Mouse (Mus musculus): ENCODE results near the gene Actbl2. TPM values are rescaled to one million over a fixed set of nuclear protein-coding genes. Genes with fewer than 3 reads are reported as not detected.

Actbl2 gene
- total RNA-seq (2014; fragmentation: Nextera tagmentation) (not detected in 2 replicates), total RNA-seq (2017) (not detected in 2 replicates)

GRCm38 (mm10) chr13:111254713-111255112 lies at the start of gene Actbl2:
Actbl2 (plus strand) TSS chr13:111255013.
- ATAC-seq (replicated peaks; ENCODE audit: low FRiP score, low TSS enrichment, poor library complexity, severe bottlenecking): no peak

GRCm38 (mm10) chr13:111210649-111211378 lies 44.0 kb upstream of the Actbl2 start:
- no peak for ATAC-seq (replicated peaks; ENCODE audit: low FRiP score, low TSS enrichment, poor library complexity, severe bottlenecking)

GRCm38 (mm10) chr13:111228768-111229167 lies 26.0 kb upstream of the Actbl2 start:
- ATAC-seq (replicated peaks; ENCODE audit: low FRiP score, low TSS enrichment, poor library complexity, severe bottlenecking): no peak

GRCm38 (mm10) chr13:111229541-111229940 lies 25.3 kb upstream of the Actbl2 start:
- ATAC-seq (replicated peaks; ENCODE audit: low FRiP score, low TSS enrichment, poor library complexity, severe bottlenecking): no peak

- no peak for ATAC-seq (replicated peaks; ENCODE audit: low FRiP score, low TSS enrichment, poor library complexity, severe bottlenecking)
These were observed 22.4 kb upstream of the Actbl2 start for GRCm38 (mm10) chr13:111232416-111232815.

- no peak for ATAC-seq (replicated peaks; ENCODE audit: low FRiP score, low TSS enrichment, poor library complexity, severe bottlenecking)
These were observed 21.5 kb upstream of the Actbl2 start for GRCm38 (mm10) chr13:111233356-111233755.

- ATAC-seq (replicated peaks; ENCODE audit: low FRiP score, low TSS enrichment, poor library complexity, severe bottlenecking): no peak
These were observed 20.2 kb upstream of the Actbl2 start for GRCm38 (mm10) chr13:111234573-111234972.

GRCm38 (mm10) chr13:111235719-111236166 lies 19.1 kb upstream of the Actbl2 start:
- no peak for ATAC-seq (replicated peaks; ENCODE audit: low FRiP score, low TSS enrichment, poor library complexity, severe bottlenecking)

- no peak for ATAC-seq (replicated peaks; ENCODE audit: low FRiP score, low TSS enrichment, poor library complexity, severe bottlenecking)
These were observed 18.4 kb upstream of the Actbl2 start for GRCm38 (mm10) chr13:111236461-111236864.

GRCm38 (mm10) chr13:111237296-111237695 lies 17.5 kb upstream of the Actbl2 start:
- no peak for ATAC-seq (replicated peaks; ENCODE audit: low FRiP score, low TSS enrichment, poor library complexity, severe bottlenecking)

GRCm38 (mm10) chr13:111237865-111238465 lies 16.8 kb upstream of the Actbl2 start:
- peak; percentile 78 for ATAC-seq (replicated peaks; ENCODE audit: low FRiP score, low TSS enrichment, poor library complexity, severe bottlenecking)

GRCm38 (mm10) chr13:111251106-111251505 lies 3.7 kb upstream of the Actbl2 start:
- no peak for ATAC-seq (replicated peaks; ENCODE audit: low FRiP score, low TSS enrichment, poor library complexity, severe bottlenecking)

GRCm38 (mm10) chr13:111251795-111252194 lies 3.0 kb upstream of the Actbl2 start:
- ATAC-seq (replicated peaks; ENCODE audit: low FRiP score, low TSS enrichment, poor library complexity, severe bottlenecking): no peak

GRCm38 (mm10) chr13:111258016-111258415 lies 3.2 kb downstream of the Actbl2 start:
- no peak for ATAC-seq (replicated peaks; ENCODE audit: low FRiP score, low TSS enrichment, poor library complexity, severe bottlenecking)

GRCm38 (mm10) chr13:111258424-111259092 lies 3.7 kb downstream of the Actbl2 start:
- no peak for ATAC-seq (replicated peaks; ENCODE audit: low FRiP score, low TSS enrichment, poor library complexity, severe bottlenecking)

- ATAC-seq (replicated peaks; ENCODE audit: low FRiP score, low TSS enrichment, poor library complexity, severe bottlenecking): no peak
These were observed 4.3 kb downstream of the Actbl2 start for GRCm38 (mm10) chr13:111259093-111259491.

- no peak for ATAC-seq (replicated peaks; ENCODE audit: low FRiP score, low TSS enrichment, poor library complexity, severe bottlenecking)
These were observed 4.9 kb downstream of the Actbl2 start for GRCm38 (mm10) chr13:111259711-111260110.

- ATAC-seq (replicated peaks; ENCODE audit: low FRiP score, low TSS enrichment, poor library complexity, severe bottlenecking): no peak
These were observed 8.4 kb downstream of the Actbl2 start for GRCm38 (mm10) chr13:111263186-111263585.

- ATAC-seq (replicated peaks; ENCODE audit: low FRiP score, low TSS enrichment, poor library complexity, severe bottlenecking): no peak
These were observed 8.9 kb downstream of the Actbl2 start for GRCm38 (mm10) chr13:111263758-111264157.

GRCm38 (mm10) chr13:111265231-111266000 lies 10.6 kb downstream of the Actbl2 start:
- ATAC-seq (replicated peaks; ENCODE audit: low FRiP score, low TSS enrichment, poor library complexity, severe bottlenecking): no peak

Data from megakaryocyte-erythroid progenitor cell, adult 5-6 weeks (primary cell).